Mouse (Mus musculus) midbrain, embryonic 12.5 days (tissue): ENCODE measurements around the gene Sycp2l. TPM values are rescaled to one million over a fixed set of nuclear protein-coding genes. Genes with fewer than 3 reads are reported as not detected.
"Not testable (repeated sequence)": the region's sequence is repeated elsewhere in the genome, so short reads cannot be mapped to it uniquely, and the experiment has no call there.

Experiments used
- ATAC-seq: fragments of 200-750 bp; cut with Nextera tagmentation; 2 replicates; pipeline ENCODE4 v1.8.0; 2017; ENCODE audit warnings: low read depth, moderate TSS enrichment, moderate library complexity; ENCODE audit not compliant: low FRiP score
- H3K27ac ChIP-seq: fragments of 300-500 bp; sonication (generic); replicated peaks from 2 replicates; pipeline ENCODE4 v1.5.1; 2016; ENCODE audit warnings: mild to moderate bottlenecking
- H3K27me3 ChIP-seq: fragments of 300-500 bp; sonication (generic); 2 replicates; pipeline ENCODE4 v1.6.1; 2016; ENCODE audit warnings: mild to moderate bottlenecking
- H3K36me3 ChIP-seq: fragments of 300-500 bp; sonication (generic); 2 replicates; pipeline ENCODE4 v1.6.1; 2016
- H3K4me1 ChIP-seq: fragments of 300-500 bp; sonication (generic); 2 replicates; pipeline ENCODE4 v1.6.1; 2016
- H3K4me2 ChIP-seq: fragments of 300-500 bp; sonication (generic); replicated peaks from 2 replicates; pipeline ENCODE4 v1.6.1; 2016; ENCODE audit warnings: mild to moderate bottlenecking, moderate library complexity
- H3K4me3 ChIP-seq: fragments of 300-500 bp; sonication (generic); 2 replicates; pipeline ENCODE4 v1.5.1; 2016; ENCODE audit warnings: mild to moderate bottlenecking
- H3K9ac ChIP-seq: fragments of 300-500 bp; sonication (generic); replicated peaks from 2 replicates; pipeline ENCODE4 v1.6.1; 2016; ENCODE audit warnings: mild to moderate bottlenecking, moderate library complexity
- H3K9me3 ChIP-seq: fragments of 300-500 bp; sonication (generic); 2 replicates; pipeline ENCODE4 v1.6.1; 2016; ENCODE audit warnings: mild to moderate bottlenecking
- WGBS: fragments of 180-500 bp; shearing (Covaris S2); methylation state at CpG from one replicate; pipeline ENCODE4 v1.1.7; 2016; 5-methylcytosine and 5-hydroxymethylcytosine counted together
- polyA plus RNA-seq: library from polyadenylated mRNA; unstranded; fragments of >200 nt; fragmentation: Nextera tagmentation; extraction: Ambion mirVana; gene quantifications from 2 replicates; pipeline ENCODE4 v1.2.1, GENCODE M21; 2016

Sycp2l gene
- polyA plus RNA-seq, 1 experiment from 2014 or later, result not detected

GRCm38 (mm10) chr13:41145433-41145970 lies 31.4 kb downstream of the Sycp2l start:
- Histone ChIP-seq H3K27me3 (no peaks in the 10 kb centered on the region), H3K36me3 (no peaks in the 10 kb centered on the region), H3K4me1 (no peaks in the 10 kb centered on the region), H3K4me3 (no peak overlapping the region), H3K9me3 (no peaks in the 10 kb centered on the region), H3K9ac (no peak overlapping the region), H3K27ac (no peak overlapping the region), H3K4me2 (no peak overlapping the region)
- 72% methylated on average over 6 of the region's 6 CpGs for WGBS
- ATAC-seq, result no peak

DNA sequence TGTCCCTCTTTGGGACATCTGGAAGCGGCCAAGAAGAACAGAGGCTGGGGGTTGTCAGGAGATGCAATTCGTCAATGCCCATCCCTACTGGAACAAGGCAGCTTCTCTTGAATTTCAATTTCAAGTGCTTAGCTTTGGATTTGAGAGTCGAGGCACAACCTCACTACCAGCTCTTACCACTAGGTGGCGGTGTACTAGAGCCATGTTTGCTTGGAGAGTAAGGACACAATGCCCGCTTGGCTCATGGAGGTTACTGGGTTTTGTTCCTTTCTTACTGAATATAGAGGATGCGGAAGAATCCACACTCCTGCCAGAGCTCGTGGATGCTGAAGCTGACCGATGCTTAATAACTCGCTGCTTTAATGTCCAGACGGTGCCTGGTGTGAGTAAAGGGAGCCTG lies 32.2 kb downstream of the Sycp2l start:
- no peaks in the 10 kb centered on the region for H3K4me1 ChIP-seq
- H3K4me3 ChIP-seq, result no peak overlapping the region
- H3K36me3 ChIP-seq, result no peaks in the 10 kb centered on the region
- no peaks in the 10 kb centered on the region for H3K9me3 ChIP-seq
- ATAC-seq, result no peak
- no peaks in the 10 kb centered on the region for H3K27me3 ChIP-seq
- 81% methylated on average over 10 of the region's 10 CpGs for WGBS
- H3K4me2 ChIP-seq, result no peak overlapping the region
- no peak overlapping the region for H3K9ac ChIP-seq
- no peak overlapping the region for H3K27ac ChIP-seq

GRCm38 (mm10) chr13:41153146-41153545 lies 39.0 kb downstream of the Sycp2l start:
- no peak for ATAC-seq

DNA sequence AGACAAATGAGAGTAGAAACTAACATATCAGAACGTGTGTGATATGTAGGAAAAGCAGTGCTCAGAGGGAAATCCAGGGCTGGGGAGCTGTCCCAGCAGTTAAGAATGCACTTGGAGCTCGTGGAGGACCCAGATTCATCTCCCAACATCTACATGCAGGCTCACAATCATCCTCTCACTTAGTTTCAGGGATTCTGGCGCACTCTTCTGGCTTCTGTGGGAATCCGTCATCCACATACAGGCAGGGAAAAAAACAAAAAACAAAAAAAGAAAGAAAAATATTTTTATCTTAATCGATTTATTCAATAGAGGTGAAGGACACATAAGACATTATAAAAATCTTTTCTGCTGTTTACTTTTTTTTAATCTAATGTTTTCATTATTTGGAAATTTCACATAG lies 44.3 kb downstream of the Sycp2l start:
- 70% methylated on average over 5 of the region's 5 CpGs for WGBS
- Histone ChIP-seq H3K36me3 (no peaks in the 10 kb centered on the region), H3K4me1 (no peaks in the 10 kb centered on the region), H3K9me3 (no peaks in the 10 kb centered on the region), H3K4me3 (no peak overlapping the region), H3K27ac (no peak overlapping the region), H3K27me3 (no peaks in the 10 kb centered on the region), H3K4me2 (no peak overlapping the region), H3K9ac (no peak overlapping the region)
- no peak for ATAC-seq

More at GRCm38 (mm10) chr13:41153146-41153545, 39.0 kb downstream of the Sycp2l start:
- 87% methylated on average over 11 of the region's 11 CpGs for WGBS
- no peaks in the 10 kb centered on the region for H3K4me1 ChIP-seq
- H3K27me3 ChIP-seq, result no peaks in the 10 kb centered on the region
- no peaks in the 10 kb centered on the region for H3K36me3 ChIP-seq
- H3K27ac ChIP-seq, result no peak overlapping the region
- no peak overlapping the region for H3K4me3 ChIP-seq
- no peak overlapping the region for H3K9ac ChIP-seq
- no peaks in the 10 kb centered on the region for H3K9me3 ChIP-seq
- no peak overlapping the region for H3K4me2 ChIP-seq

DNA sequence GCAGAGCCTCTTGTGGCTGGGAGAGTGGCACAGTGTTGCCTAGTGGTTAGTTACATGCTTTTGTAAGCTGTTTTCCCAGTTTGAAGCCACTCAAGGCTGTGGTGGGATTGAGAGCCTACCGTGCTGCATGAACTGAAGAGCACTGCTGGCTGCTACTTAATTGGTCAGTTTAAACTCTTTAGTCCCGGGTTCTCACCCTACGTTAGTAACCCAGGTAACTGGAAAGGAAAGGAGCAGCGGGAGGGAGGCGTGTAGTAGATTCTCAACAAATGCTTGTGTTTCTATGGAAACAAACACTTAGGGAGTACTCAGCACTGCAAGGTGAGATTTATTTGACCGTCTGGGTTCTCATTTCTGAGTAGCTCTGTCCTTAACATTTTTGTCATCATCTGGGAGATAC lies 73.8 kb downstream of the Sycp2l start:
- Histone ChIP-seq H3K4me2 (no peak overlapping the region), H3K4me3 (no peak overlapping the region), H3K9ac (no peak overlapping the region), H3K27me3 (no peaks in the 10 kb centered on the region), H3K27ac (no peak overlapping the region), H3K9me3 (no peaks in the 10 kb centered on the region), H3K36me3 (peaks cover 63% of the 10 kb centered on the region), H3K4me1 (no peaks in the 10 kb centered on the region)
- 77% methylated on average over 6 of the region's 6 CpGs for WGBS
- ATAC-seq, result no peak

GRCm38 (mm10) chr13:41195640-41196333 lies 81.7 kb downstream of the Sycp2l start:
- no peak for ATAC-seq
- H3K4me3 ChIP-seq, result no peak overlapping the region
- H3K36me3 ChIP-seq, result peaks cover 18% of the 10 kb centered on the region
- H3K9ac ChIP-seq, result no peak overlapping the region
- H3K27me3 ChIP-seq, result no peaks in the 10 kb centered on the region
- no peaks in the 10 kb centered on the region for H3K9me3 ChIP-seq
- H3K4me1 ChIP-seq, result no peaks in the 10 kb centered on the region
- no peak overlapping the region for H3K4me2 ChIP-seq
- WGBS, result 62% methylated on average over 3 of the region's 3 CpGs
- no peak overlapping the region for H3K27ac ChIP-seq

DNA sequence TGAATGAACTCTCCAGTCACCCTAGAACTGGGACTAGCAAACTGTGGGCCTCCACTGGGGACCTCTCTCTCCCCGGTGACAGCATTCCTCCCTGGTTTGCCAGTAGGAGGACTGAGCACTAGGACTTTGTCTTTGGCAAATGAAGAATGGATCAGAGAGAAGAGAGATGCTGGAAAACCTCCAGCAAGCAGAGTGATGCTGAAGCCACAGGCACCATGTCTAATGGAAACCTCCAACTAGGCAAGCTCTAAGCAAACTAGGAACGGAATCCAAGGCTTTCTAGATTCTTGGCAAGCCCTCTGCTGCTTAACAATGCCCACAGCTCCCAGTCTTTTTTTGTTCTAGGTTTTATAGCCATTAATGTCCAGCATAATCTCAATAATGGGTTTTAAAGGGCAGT lies 86.8 kb downstream of the Sycp2l start:
- 85% methylated on average over 2 of the region's 2 CpGs for WGBS

GRCm38 (mm10) chr13:41203289-41203688 lies 89.2 kb downstream of the Sycp2l start:
- H3K4me2 ChIP-seq, result no peak overlapping the region
- no peak overlapping the region for H3K4me3 ChIP-seq
- no peak for ATAC-seq
- H3K9me3 ChIP-seq, result no peaks in the 10 kb centered on the region
- H3K9ac ChIP-seq, result no peak overlapping the region
- no peak overlapping the region for H3K27ac ChIP-seq
- peaks cover 15% of the 10 kb centered on the region for H3K4me1 ChIP-seq
- H3K27me3 ChIP-seq, result no peaks in the 10 kb centered on the region
- 64% methylated on average over 7 of the region's 7 CpGs for WGBS
- H3K36me3 ChIP-seq, result no peaks in the 10 kb centered on the region

More for the DNA sequence above, 86.8 kb downstream of the Sycp2l start:
- Histone ChIP-seq H3K36me3 (no peaks in the 10 kb centered on the region), H3K27me3 (no peaks in the 10 kb centered on the region), H3K9ac (no peak overlapping the region), H3K4me3 (no peak overlapping the region), H3K9me3 (no peaks in the 10 kb centered on the region), H3K27ac (no peak overlapping the region), H3K4me2 (no peak overlapping the region), H3K4me1 (peaks cover 15% of the 10 kb centered on the region)
- no peak for ATAC-seq

DNA sequence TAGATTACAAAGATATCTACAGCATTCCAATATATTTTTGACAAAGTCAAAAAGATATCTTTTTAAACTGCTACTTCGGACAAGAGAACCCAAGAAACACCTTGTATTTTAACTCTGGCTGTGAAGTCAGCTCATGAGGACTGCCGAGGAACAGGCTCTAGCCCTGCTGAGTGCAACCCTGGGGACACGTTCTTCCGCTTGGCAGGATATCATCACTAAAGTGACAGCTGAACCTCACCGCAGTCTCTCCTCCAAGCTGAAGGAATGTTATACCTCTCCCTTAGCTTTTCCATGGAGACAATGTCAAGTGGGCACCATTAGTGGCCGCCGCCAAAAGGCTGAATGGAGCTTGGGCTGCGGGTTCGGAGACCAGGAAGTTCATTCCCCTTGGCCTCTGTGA lies 89.6 kb downstream of the Sycp2l start:
- Histone ChIP-seq H3K4me1 (peaks cover 15% of the 10 kb centered on the region), H3K9me3 (no peaks in the 10 kb centered on the region), H3K4me3 (no peak overlapping the region), H3K9ac (no peak overlapping the region), H3K27me3 (no peaks in the 10 kb centered on the region), H3K36me3 (no peaks in the 10 kb centered on the region), H3K27ac (no peak overlapping the region), H3K4me2 (no peak overlapping the region)
- no peak for ATAC-seq
- WGBS, result 70% methylated on average over 9 of the region's 9 CpGs

GRCm38 (mm10) chr13:41205568-41205967 lies 91.5 kb downstream of the Sycp2l start:
- peaks cover 15% of the 10 kb centered on the region for H3K4me1 ChIP-seq
- not testable (repeated sequence) for ATAC-seq, H3K36me3 ChIP-seq, H3K4me2 ChIP-seq, H3K27me3 ChIP-seq, H3K4me3 ChIP-seq, H3K9me3 ChIP-seq, H3K27ac ChIP-seq, H3K9ac ChIP-seq

- Histone ChIP-seq H3K4me1 (peaks cover 15% of the 10 kb centered on the region), H3K27ac (no peak overlapping the region), H3K9ac (no peak overlapping the region), H3K9me3 (no peaks in the 10 kb centered on the region), H3K36me3 (no peaks in the 10 kb centered on the region), H3K4me3 (no peak overlapping the region), H3K4me2 (no peak overlapping the region), H3K27me3 (no peaks in the 10 kb centered on the region)
- ATAC-seq, result no peak
- 89% methylated on average over 5 of the region's 5 CpGs for WGBS
Observed at GRCm38 (mm10) chr13:41206241-41206640, 92.1 kb downstream of the Sycp2l start.

GRCm38 (mm10) chr13:41211276-41211675 lies 97.2 kb downstream of the Sycp2l start:
- ATAC-seq, result no peak
- no peak overlapping the region for H3K27ac ChIP-seq
- H3K36me3 ChIP-seq, result no peaks in the 10 kb centered on the region
- no peaks in the 10 kb centered on the region for H3K27me3 ChIP-seq
- no peak overlapping the region for H3K9ac ChIP-seq
- H3K4me2 ChIP-seq, result no peak overlapping the region
- H3K9me3 ChIP-seq, result no peaks in the 10 kb centered on the region
- no peak overlapping the region for H3K4me3 ChIP-seq
- 85% methylated on average over 4 of the region's 4 CpGs for WGBS
- H3K4me1 ChIP-seq, result peaks cover 6% of the 10 kb centered on the region; the same call in 1 of the 2 replicates
